Mouse (Mus musculus): ENCODE results near the gene Per2.
"Not testable (repeated sequence)": the region's sequence is repeated elsewhere in the genome, so short reads cannot be mapped to it uniquely, and the experiment has no call there.

Per2 gene

GRCm38 (mm10) chr1:91459059-91459809 lies at the start of gene Per2:
Gene Per2 (minus strand): TSS chr1:91459324.
- DNase-seq = peak; percentile 100

GRCm38 (mm10) chr1:91504615-91505014 lies 45.5 kb upstream of the Per2 start:
- no peak for DNase-seq

GRCm38 (mm10) chr1:91498579-91498978 lies 39.5 kb upstream of the Per2 start:
- no peak for DNase-seq

GRCm38 (mm10) chr1:91495321-91495720 lies 36.2 kb upstream of the Per2 start:
- no peak for DNase-seq

- peak; percentile 97 to 99 for DNase-seq
Measured at GRCm38 (mm10) chr1:91494457-91495140, 35.5 kb upstream of the Per2 start, which contains the start of gene Traf3ip1. Gene Traf3ip1 (plus strand): TSS chr1:91494647.

GRCm38 (mm10) chr1:91493938-91494337 lies 34.8 kb upstream of the Per2 start:
- peak in 1 of 2 experiments; percentile 36 for DNase-seq

- DNase-seq = no peak
Measured at GRCm38 (mm10) chr1:91492740-91493139, 33.6 kb upstream of the Per2 start.

GRCm38 (mm10) chr1:91490322-91490721 lies 31.2 kb upstream of the Per2 start:
- DNase-seq = no peak

GRCm38 (mm10) chr1:91486165-91486564 lies 27.0 kb upstream of the Per2 start:
- no peak for DNase-seq

GRCm38 (mm10) chr1:91485422-91485821 lies 26.3 kb upstream of the Per2 start:
- no peak for DNase-seq

- no peak for DNase-seq
Measured at GRCm38 (mm10) chr1:91484011-91484346, 24.9 kb upstream of the Per2 start.

GRCm38 (mm10) chr1:91483304-91484010 lies 24.3 kb upstream of the Per2 start:
- DNase-seq = peak; percentile 82 to 91

- DNase-seq = no peak
Measured at GRCm38 (mm10) chr1:91482616-91483211, 23.6 kb upstream of the Per2 start.

GRCm38 (mm10) chr1:91478958-91479357 lies 19.8 kb upstream of the Per2 start:
- DNase-seq = no peak

- DNase-seq = not testable (repeated sequence)
Measured at GRCm38 (mm10) chr1:91478145-91478544, 19.0 kb upstream of the Per2 start.

GRCm38 (mm10) chr1:91469888-91470419 lies 10.8 kb upstream of the Per2 start:
- DNase-seq = no peak

GRCm38 (mm10) chr1:91466186-91466585 lies 7.1 kb upstream of the Per2 start:
- no peak for DNase-seq

GRCm38 (mm10) chr1:91465244-91465643 lies 6.1 kb upstream of the Per2 start:
- DNase-seq = no peak

- DNase-seq = no peak
Measured at GRCm38 (mm10) chr1:91464436-91464835, 5.3 kb upstream of the Per2 start.

GRCm38 (mm10) chr1:91463336-91463995 lies 4.3 kb upstream of the Per2 start:
- DNase-seq = no peak

- DNase-seq = no peak
Measured at GRCm38 (mm10) chr1:91460564-91460963, 1.4 kb upstream of the Per2 start.

- DNase-seq = no peak
Measured at GRCm38 (mm10) chr1:91460069-91460468, 945 bp upstream of the Per2 start.
